Mouse (Mus musculus) midbrain, embryonic 11.5 days (tissue): Measurements from ENCODE around the gene Ociad2. TPM values are rescaled to one million over a fixed set of nuclear protein-coding genes. Genes with fewer than 3 reads are reported as not detected.

Source experiments
- ATAC-seq: fragments of 200-750 bp; cut with Nextera tagmentation; 2 replicates; pipeline ENCODE4 v1.8.0; 2017; ENCODE audit warnings: moderate TSS enrichment, moderate library complexity; ENCODE audit not compliant: low FRiP score
- DNase-seq: peaks from one replicate; pipeline ENCODE4 v3.0.0; 2015; ENCODE audit warnings: low spot score; ENCODE audit errors: missing footprints
- H3K27ac ChIP-seq: fragments of 300-500 bp; sonication (generic); 2 replicates; pipeline ENCODE4 v1.5.1; 2014; ENCODE audit warnings: low read depth, low read length
- H3K27me3 ChIP-seq: fragments of 300-500 bp; sonication (generic); 2 replicates; pipeline ENCODE4 v1.6.1; 2014; ENCODE audit warnings: mild to moderate bottlenecking, low read length, moderate library complexity, mixed read lengths; ENCODE audit not compliant: control insufficient read depth, insufficient read depth
- H3K36me3 ChIP-seq: fragments of 300-500 bp; sonication (generic); 2 replicates; pipeline ENCODE4 v1.6.1; 2014; ENCODE audit warnings: mild to moderate bottlenecking, low read length, moderate library complexity, mixed read lengths; ENCODE audit not compliant: control insufficient read depth, insufficient read depth
- H3K4me1 ChIP-seq: fragments of 300-500 bp; sonication (generic); 2 replicates; pipeline ENCODE4 v1.6.1; 2014; ENCODE audit warnings: low read length; ENCODE audit not compliant: control insufficient read depth, insufficient read depth
- H3K4me2 ChIP-seq: fragments of 300-500 bp; sonication (generic); 2 replicates; pipeline ENCODE4 v1.6.1; 2014; ENCODE audit warnings: mild to moderate bottlenecking, moderate library complexity
- H3K4me3 ChIP-seq: fragments of 300-500 bp; sonication (generic); 2 replicates; pipeline ENCODE4 v1.5.1; 2014; ENCODE audit warnings: low read depth, low read length
- H3K9ac ChIP-seq: fragments of 300-500 bp; sonication (generic); 2 replicates; pipeline ENCODE4 v1.6.1; 2014; ENCODE audit warnings: low read length
- H3K9me3 ChIP-seq: fragments of 300-500 bp; sonication (generic); 2 replicates; pipeline ENCODE4 v1.6.1; 2016; ENCODE audit warnings: low read length; ENCODE audit not compliant: control insufficient read depth
- WGBS: fragments of 180-500 bp; shearing (Covaris S2); extraction: QIAGEN DNeasy Blood & Tissue Kit; methylation state at CpG from one replicate; pipeline ENCODE4 v1.1.7; 2014; 5-methylcytosine and 5-hydroxymethylcytosine counted together
- polyA plus RNA-seq: library from polyadenylated mRNA; unstranded; fragments of >200 nt; fragmentation: Nextera tagmentation; extraction: Ambion mirVana; gene quantifications from 2 replicates; pipeline ENCODE4 v1.2.1, GENCODE M21; 2014

The Ociad2 gene
- polyA plus RNA-seq, 1 experiment from 2014 or later = 13.5 TPM

GRCm38 (mm10) chr5:73301601-73302307 lies 39.1 kb downstream of the Ociad2 start:
- no peak overlapping the region for H3K27ac ChIP-seq
- H3K4me3 ChIP-seq = no peak overlapping the region
- ATAC-seq (no peak), DNase-seq (no peak)
- whole genome bisulfite sequencing = 93% methylated on average over 7 of the region's 7 CpGs
- no peaks in the 10 kb centered on the region for H3K9me3 ChIP-seq
- H3K4me2 ChIP-seq = no peak overlapping the region
- H3K36me3 ChIP-seq = peaks cover 19% of the 10 kb centered on the region
- no peaks in the 10 kb centered on the region for H3K4me1 ChIP-seq
- no peak overlapping the region for H3K9ac ChIP-seq
- no peaks in the 10 kb centered on the region for H3K27me3 ChIP-seq

- 90% methylated on average over 4 of the region's 4 CpGs for WGBS
- Histone ChIP-seq H3K36me3 (no peaks in the 10 kb centered on the region), H3K9me3 (no peaks in the 10 kb centered on the region), H3K27me3 (no peaks in the 10 kb centered on the region), H3K4me2 (no peak overlapping the region), H3K27ac (no peak overlapping the region), H3K4me1 (peaks cover 5% of the 10 kb centered on the region), H3K4me3 (no peak overlapping the region), H3K9ac (no peak overlapping the region)
- DNase-seq (no peak), ATAC-seq (no peak)
These were observed 44.9 kb downstream of the Ociad2 start for GRCm38 (mm10) chr5:73295916-73296315.

- H3K9me3 ChIP-seq = no peaks in the 10 kb centered on the region
- no peak overlapping the region for H3K27ac ChIP-seq
- no peaks in the 10 kb centered on the region for H3K36me3 ChIP-seq
- no peak overlapping the region for H3K9ac ChIP-seq
- WGBS = 96% methylated on average over 7 of the region's 7 CpGs
- H3K4me2 ChIP-seq = no peak overlapping the region
- H3K4me1 ChIP-seq = peaks cover 5% of the 10 kb centered on the region
- ATAC-seq (no peak), DNase-seq (peak; percentile 23)
- H3K27me3 ChIP-seq = no peaks in the 10 kb centered on the region
- no peak overlapping the region for H3K4me3 ChIP-seq
These were observed 45.8 kb downstream of the Ociad2 start for GRCm38 (mm10) chr5:73295016-73295415.

- ATAC-seq = no peak
- Histone ChIP-seq H3K9me3 (no peaks in the 10 kb centered on the region), H3K27ac (no peak overlapping the region), H3K9ac (peak overlapping the region; percentile 85), H3K4me2 (peak overlapping the region; percentile 78), H3K4me3 (peak overlapping the region; percentile 70), H3K36me3 (no peaks in the 10 kb centered on the region), H3K27me3 (no peaks in the 10 kb centered on the region), H3K4me1 (peaks cover 5% of the 10 kb centered on the region)
- 18% methylated on average over 8 of the region's 8 CpGs for WGBS
- DNase-seq = no peak
These were observed 47.4 kb downstream of the Ociad2 start for GRCm38 (mm10) chr5:73293458-73293827.

- H3K4me1 ChIP-seq = peaks cover 5% of the 10 kb centered on the region
- DNase-seq = peak; percentile 99
- WGBS = under 1% methylated on average over 56 of the region's 58 CpGs
- peak within 1 kb of the TSS; percentile 70 for H3K4me3 ChIP-seq
- ATAC-seq = peak; percentile 99
- H3K4me2 ChIP-seq = peak within 1 kb of the TSS; percentile 78
- H3K9ac ChIP-seq = peak within 1 kb of the TSS; percentile 85
- H3K36me3 ChIP-seq = no peaks in the 10 kb centered on the region
- H3K9me3 ChIP-seq = no peaks in the 10 kb centered on the region
- H3K27ac ChIP-seq = peak within 1 kb of the TSS; percentile 77
- H3K27me3 ChIP-seq = no peaks in the 10 kb centered on the region
These were observed 48.0 kb downstream of the Ociad2 start, which contains the start of gene Ociad1 for GRCm38 (mm10) chr5:73292502-73293457. Ociad1 (plus strand) TSS chr5:73292784.

GRCm38 (mm10) chr5:73289900-73290299 lies 50.9 kb downstream of the Ociad2 start:
- H3K9me3 ChIP-seq = no peaks in the 10 kb centered on the region
- no peak overlapping the region for H3K4me2 ChIP-seq
- H3K27ac ChIP-seq = no peak overlapping the region
- no peak overlapping the region for H3K9ac ChIP-seq
- DNase-seq = no peak
- ATAC-seq = no peak
- 66% methylated on average over 2 of the region's 2 CpGs for WGBS
- H3K36me3 ChIP-seq = no peaks in the 10 kb centered on the region
- H3K4me1 ChIP-seq = peaks cover 5% of the 10 kb centered on the region
- no peaks in the 10 kb centered on the region for H3K27me3 ChIP-seq
- H3K4me3 ChIP-seq = no peak overlapping the region

GRCm38 (mm10) chr5:73286603-73287002 lies 54.2 kb downstream of the Ociad2 start:
- WGBS = 88% methylated on average over 5 of the region's 5 CpGs

GRCm38 (mm10) chr5:73285470-73285978 lies 55.3 kb downstream of the Ociad2 start:
- H3K4me1 ChIP-seq = no peaks in the 10 kb centered on the region
- no peak overlapping the region for H3K4me3 ChIP-seq
- WGBS = 87% methylated on average over 3 of the region's 3 CpGs
- H3K4me2 ChIP-seq = no peak overlapping the region
- H3K27ac ChIP-seq = no peak overlapping the region
- no peak overlapping the region for H3K9ac ChIP-seq
- ATAC-seq (no peak), DNase-seq (no peak)
- no peaks in the 10 kb centered on the region for H3K9me3 ChIP-seq
- H3K36me3 ChIP-seq = no peaks in the 10 kb centered on the region
- H3K27me3 ChIP-seq = no peaks in the 10 kb centered on the region

More at GRCm38 (mm10) chr5:73286603-73287002, 54.2 kb downstream of the Ociad2 start:
- H3K4me3 ChIP-seq = no peak overlapping the region
- H3K4me2 ChIP-seq = no peak overlapping the region
- no peak overlapping the region for H3K27ac ChIP-seq
- no peaks in the 10 kb centered on the region for H3K27me3 ChIP-seq
- no peak for ATAC-seq
- no peaks in the 10 kb centered on the region for H3K9me3 ChIP-seq
- no peaks in the 10 kb centered on the region for H3K4me1 ChIP-seq
- H3K36me3 ChIP-seq = no peaks in the 10 kb centered on the region
- no peak overlapping the region for H3K9ac ChIP-seq
- no peak for DNase-seq

- Histone ChIP-seq H3K9me3 (no peaks in the 10 kb centered on the region), H3K4me2 (no peak overlapping the region), H3K27me3 (no peaks in the 10 kb centered on the region), H3K36me3 (no peaks in the 10 kb centered on the region), H3K4me1 (peaks cover 6% of the 10 kb centered on the region; the same call in 1 of the 2 replicates), H3K4me3 (no peak overlapping the region), H3K9ac (no peak overlapping the region), H3K27ac (no peak overlapping the region)
- ATAC-seq (no peak), DNase-seq (no peak)
These were observed 56.8 kb downstream of the Ociad2 start for GRCm38 (mm10) chr5:73284046-73284445.
